Mouse (Mus musculus): Measurements from ENCODE around the gene Il1rl1.

Il1rl1 gene

GRCm38 (mm10) chr1:40428910-40429675 lies at the start of gene Il1rl1:
Gene Il1rl1, plus strand, starts transcription at chr1:40429570.
- DNase-seq (ENCODE audit: extremely low spot score, low spot score), result no peak

- peak; percentile 34 for DNase-seq (ENCODE audit: extremely low spot score, low spot score)
These were observed 49.3 kb upstream of the Il1rl1 start for GRCm38 (mm10) chr1:40380111-40380510.

- DNase-seq (ENCODE audit: extremely low spot score, low spot score), result no peak
These were observed 48.4 kb upstream of the Il1rl1 start for GRCm38 (mm10) chr1:40380990-40381389.

DNA sequence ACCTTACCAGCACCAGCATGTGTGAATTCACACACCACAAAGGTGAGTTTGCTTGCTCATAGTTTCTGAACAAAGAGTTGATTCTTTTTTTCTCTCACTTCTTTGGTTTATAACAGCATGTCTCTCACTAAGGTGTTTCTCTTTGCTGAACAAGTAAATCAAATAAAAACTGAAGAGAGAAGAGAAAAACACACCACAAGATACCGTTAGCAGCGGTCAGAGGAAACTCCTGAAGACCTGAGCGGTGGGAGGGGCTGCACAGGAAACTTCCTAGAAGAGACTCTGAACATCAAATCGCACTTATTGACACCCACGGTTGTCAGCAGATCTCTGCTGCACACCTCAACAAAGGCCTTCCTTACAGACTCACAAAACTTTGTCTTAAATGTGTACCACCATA lies 46.5 kb upstream of the Il1rl1 start:
- no peak for DNase-seq (ENCODE audit: extremely low spot score, low spot score)

- DNase-seq (ENCODE audit: extremely low spot score, low spot score), result no peak
These were observed 44.3 kb upstream of the Il1rl1 start for GRCm38 (mm10) chr1:40384931-40385545.

- no peak for DNase-seq (ENCODE audit: extremely low spot score, low spot score)
These were observed 38.0 kb upstream of the Il1rl1 start for GRCm38 (mm10) chr1:40391374-40391773.

- no peak for DNase-seq (ENCODE audit: extremely low spot score, low spot score)
These were observed 36.8 kb upstream of the Il1rl1 start for GRCm38 (mm10) chr1:40392535-40392934.

DNA sequence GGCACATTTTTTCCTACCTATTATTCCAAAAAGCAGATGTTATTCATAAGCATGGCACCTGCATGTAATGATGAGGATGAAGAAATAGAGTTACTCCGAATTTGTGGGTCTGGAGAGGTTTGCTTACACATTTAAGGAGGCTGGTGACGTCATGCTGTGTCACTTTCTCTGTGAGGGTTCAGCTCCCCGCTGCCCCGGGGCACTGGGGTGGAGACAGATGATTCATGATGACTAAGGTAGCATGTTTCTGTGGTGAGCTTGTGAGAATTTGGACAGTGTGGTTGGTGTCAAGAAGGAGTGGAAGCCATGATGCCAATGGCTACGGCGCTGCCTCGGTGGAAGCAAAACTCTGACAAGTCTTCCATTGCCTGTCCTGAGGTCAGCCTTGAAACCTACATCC lies 36.2 kb upstream of the Il1rl1 start:
- DNase-seq (ENCODE audit: extremely low spot score, low spot score), result no peak

GRCm38 (mm10) chr1:40399639-40400038 lies 29.7 kb upstream of the Il1rl1 start:
- DNase-seq (ENCODE audit: extremely low spot score, low spot score), result no peak

GRCm38 (mm10) chr1:40404682-40405081 lies 24.7 kb upstream of the Il1rl1 start:
- no peak for DNase-seq (ENCODE audit: extremely low spot score, low spot score)

GRCm38 (mm10) chr1:40409882-40410281 lies 19.5 kb upstream of the Il1rl1 start:
- DNase-seq (ENCODE audit: extremely low spot score, low spot score), result no peak

- no peak for DNase-seq (ENCODE audit: extremely low spot score, low spot score)
These were observed 16.3 kb upstream of the Il1rl1 start for GRCm38 (mm10) chr1:40413039-40413438.

GRCm38 (mm10) chr1:40414276-40414675 lies 15.1 kb upstream of the Il1rl1 start:
- no peak for DNase-seq (ENCODE audit: extremely low spot score, low spot score)

DNA sequence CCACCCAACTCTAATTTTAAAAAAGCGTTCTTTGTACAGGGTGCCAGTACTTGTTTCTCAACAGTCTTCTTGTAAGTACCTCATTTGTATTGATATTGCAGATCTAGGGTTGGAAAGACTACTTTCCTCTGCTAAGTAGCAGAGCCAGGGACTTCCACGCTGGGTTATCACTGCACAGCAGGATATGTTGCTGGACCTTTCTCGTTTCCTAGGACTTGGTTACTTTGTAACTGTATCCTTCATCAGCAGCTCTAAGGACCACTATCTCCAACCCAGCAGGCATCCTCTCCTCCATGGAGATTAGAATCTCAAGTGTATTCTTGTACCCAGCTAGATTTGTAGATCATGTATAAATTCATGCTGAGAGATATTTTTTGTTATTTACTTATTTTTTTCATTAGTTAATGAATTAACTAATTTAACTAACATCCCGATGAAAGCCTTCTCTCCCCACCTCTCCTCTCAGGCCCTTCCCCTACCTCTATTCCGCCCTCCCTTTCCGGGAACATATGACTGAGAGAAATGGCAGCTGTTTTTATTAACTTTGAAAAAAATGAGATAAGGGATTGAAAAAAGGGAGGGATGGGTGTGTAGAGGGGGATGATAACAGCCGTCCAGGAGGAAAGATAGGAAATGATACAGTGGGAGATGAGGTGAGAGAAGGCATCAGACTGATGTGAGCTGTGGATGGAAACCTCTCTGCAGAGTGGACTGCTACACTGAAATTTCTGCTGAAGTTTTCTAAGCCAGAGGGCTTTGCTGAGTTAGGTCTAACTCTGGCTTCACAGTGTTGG lies 14.3 kb upstream of the Il1rl1 start:
- DNase-seq (ENCODE audit: extremely low spot score, low spot score), result no peak

DNA sequence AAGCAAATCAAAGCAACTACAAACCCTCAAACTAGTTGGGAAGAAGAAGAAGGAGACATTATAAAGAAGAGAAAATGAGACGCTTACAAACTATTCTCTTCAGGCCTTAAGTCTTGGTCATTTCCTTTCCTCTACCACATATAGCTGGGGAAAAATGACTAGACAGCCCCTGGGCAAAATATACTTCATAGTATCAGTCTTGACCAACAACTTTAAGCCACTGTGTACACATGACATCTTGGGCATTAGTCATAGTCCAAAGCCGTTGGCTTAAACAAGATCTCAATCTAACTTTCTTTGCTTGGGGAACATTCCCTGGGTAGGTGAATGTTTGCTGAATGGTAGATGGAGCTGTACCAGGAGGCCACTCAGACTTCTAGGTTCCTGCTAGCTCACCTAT lies 12.3 kb upstream of the Il1rl1 start:
- DNase-seq (ENCODE audit: extremely low spot score, low spot score), result no peak

DNA sequence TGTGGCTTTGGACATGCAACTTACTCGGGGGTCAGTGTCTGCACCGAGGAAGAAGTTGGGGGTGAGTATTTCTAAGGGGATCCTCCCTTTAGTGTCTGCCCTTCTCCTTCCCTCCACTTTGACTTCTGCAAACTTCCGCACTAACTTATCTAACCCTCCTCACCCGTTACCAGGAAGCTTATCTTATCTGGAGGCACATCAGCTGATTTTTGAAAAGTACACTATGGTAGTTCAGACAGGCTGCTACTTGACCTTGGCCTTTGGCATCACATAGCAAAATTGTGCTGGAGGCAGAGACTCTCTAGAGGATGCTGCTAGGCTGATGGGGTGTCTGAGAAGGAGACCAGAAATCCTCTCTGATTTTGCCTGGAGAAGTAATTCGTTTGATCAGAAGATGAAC lies 10.9 kb upstream of the Il1rl1 start:
- no peak for DNase-seq (ENCODE audit: extremely low spot score, low spot score)

DNA sequence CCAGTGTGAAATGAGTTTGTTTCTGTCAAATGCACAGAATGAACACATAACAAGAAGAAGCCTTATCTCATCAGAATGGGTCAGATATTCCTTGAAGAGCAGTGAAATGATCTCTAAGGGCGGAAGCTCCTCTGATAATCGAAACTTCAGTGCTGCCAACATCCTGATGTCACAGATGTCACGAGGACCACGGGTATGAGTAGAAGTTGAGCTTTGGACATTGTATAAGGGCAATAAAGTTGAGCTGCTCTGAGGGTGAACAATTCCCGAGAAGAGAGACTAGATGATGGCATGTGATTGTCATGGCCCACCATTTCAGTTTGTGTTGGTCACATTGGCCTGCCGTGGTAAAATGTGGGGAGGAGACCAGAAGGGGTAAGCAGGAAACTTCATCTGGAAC lies 5.5 kb upstream of the Il1rl1 start:
- DNase-seq (ENCODE audit: extremely low spot score, low spot score), result no peak

DNA sequence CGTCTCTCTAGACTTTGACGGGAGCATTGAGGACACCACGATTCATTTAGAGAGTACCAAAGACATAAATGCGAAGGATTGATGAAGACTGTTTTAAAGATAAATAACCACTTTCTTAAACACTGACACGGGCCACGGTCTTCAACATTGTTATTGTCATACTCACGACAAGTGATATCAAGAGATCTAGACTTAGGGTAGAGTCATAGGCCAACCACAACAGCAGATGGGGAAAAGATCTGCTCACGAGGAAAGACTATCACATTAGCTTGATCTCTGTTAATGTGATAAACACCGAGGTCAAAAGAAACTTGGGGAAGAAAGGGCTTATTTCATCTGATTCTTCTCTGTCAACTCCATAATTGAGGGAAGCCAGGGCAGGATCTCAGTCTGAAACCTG lies 2.1 kb upstream of the Il1rl1 start:
- DNase-seq (ENCODE audit: extremely low spot score, low spot score), result no peak

- DNase-seq (ENCODE audit: extremely low spot score, low spot score), result no peak
These were observed 1.5 kb upstream of the Il1rl1 start for GRCm38 (mm10) chr1:40427901-40428300.

DNA sequence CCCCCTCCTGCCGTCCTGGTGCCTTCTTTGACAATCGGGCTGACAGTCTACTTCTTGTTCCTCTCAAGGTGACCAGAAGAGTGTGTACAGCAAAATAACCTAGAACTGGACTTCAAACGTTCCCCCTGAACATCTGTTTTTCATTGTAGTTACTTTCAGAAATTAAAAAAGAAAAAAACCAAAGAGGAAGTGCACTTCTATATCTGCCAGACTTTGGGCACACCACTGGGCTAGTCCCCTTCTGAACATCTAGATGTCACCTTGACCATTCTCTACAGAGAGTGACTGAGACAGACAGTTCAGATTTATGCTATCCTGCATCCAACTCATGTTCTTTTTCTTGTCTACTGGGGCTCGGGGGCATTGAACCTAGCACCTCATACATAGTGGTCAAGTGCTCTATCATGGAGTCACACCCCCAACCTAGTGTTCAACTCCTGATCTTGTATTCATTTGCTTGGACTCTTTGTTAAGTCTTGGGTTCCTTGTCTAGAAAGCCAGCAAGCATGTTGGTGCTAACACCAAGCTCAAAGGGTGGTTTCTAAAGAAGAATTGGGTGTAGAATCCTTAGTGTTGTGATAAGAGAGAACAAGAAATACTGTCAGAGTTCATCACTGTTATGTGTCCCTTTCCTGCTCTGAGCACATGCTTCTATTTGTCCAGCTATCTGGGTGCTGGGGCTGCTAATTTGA lies 919 bp downstream of the Il1rl1 start:
- no peak for DNase-seq (ENCODE audit: extremely low spot score, low spot score)

DNA sequence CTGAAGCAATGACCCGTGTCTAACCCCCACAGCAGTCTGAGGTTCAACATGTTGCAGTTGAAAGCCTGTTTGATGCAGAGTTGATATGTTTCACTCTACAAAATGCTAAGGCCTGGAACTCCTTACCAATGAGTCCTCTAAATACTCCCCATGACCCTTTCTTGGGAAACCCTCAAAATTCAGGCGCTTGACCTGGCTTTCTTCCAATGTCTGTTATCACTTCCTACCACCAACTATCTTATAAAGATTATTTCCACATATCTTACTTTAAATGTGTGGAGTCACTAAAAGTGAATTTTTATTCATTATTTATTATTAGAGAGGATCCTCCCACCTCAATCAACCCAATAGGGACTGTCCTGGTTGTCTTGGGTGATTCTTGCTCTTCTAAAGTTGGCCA lies 2.8 kb downstream of the Il1rl1 start:
- DNase-seq (ENCODE audit: extremely low spot score, low spot score), result no peak

GRCm38 (mm10) chr1:40435936-40436335 lies 6.6 kb downstream of the Il1rl1 start:
- no peak for DNase-seq (ENCODE audit: extremely low spot score, low spot score)
